Mouse (Mus musculus) bone marrow macrophage, adult 2 months (primary cell): ENCODE results near the gene Tmem120b.

Experiments
- CTCF ChIP-seq: IDR thresholded peaks from 2 replicates; pipeline ENCODE4 v1.5.1; 2012; ENCODE audit warnings: low read depth, mild to moderate bottlenecking, low read length, moderate library complexity
- POLR2A ChIP-seq: IDR thresholded peaks from 2 replicates; pipeline ENCODE4 v1.6.1; 2012; ENCODE audit warnings: mild to moderate bottlenecking, low read depth, low read length, borderline replicate concordance

- TF ChIP-seq POLR2A (no peak), CTCF (peak; percentile 64)
These were observed 24.4 kb upstream of the Tmem120b start for GRCm38 (mm10) chr5:123043856-123044255.
